Mouse (Mus musculus) bone marrow, adult 2 months (tissue): ENCODE measurements at regions not wholly inside any gene's neighbourhood (a gene's known extent, or its start where the extent isn't known, plus 50 kb on each side); places are given as distances from the start of the nearest gene placed in this dataset.

ENCODE experiments used
- CTCF ChIP-seq: fragments of 200-500 bp; IDR thresholded peaks from 2 replicates; pipeline ENCODE4 v1.5.1; 2011; ENCODE audit warnings: low read length, control low read depth; ENCODE audit not compliant: control insufficient read depth, insufficient read depth
- POLR2A ChIP-seq: fragments of 200-500 bp; IDR thresholded peaks from 2 replicates; pipeline ENCODE4 v1.6.1; 2011; ENCODE audit warnings: low read depth, mild to moderate bottlenecking, control low read depth, low read length, borderline replicate concordance; ENCODE audit not compliant: control insufficient read depth

DNA sequence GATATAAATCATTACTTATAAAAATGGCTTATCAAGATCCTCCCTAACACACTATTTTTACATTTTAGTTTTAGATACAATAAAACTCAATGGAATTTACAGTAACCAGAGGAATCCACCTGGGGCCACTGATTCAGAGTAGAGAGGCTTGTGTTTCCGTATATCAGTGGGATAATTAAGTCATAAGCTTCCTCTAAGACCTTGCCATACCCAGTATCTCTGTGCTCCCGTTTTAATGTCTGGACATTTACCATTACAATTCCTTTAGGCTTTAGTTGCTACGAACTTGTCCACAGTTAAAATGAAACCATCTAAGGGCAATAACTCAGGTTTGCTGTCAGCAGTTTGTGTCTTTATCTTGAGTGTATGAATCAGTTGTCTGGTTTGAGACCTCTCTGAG lies 127.9 kb downstream of the Mreg start:
- no peak for TF ChIP-seq CTCF
- TF ChIP-seq POLR2A: no peak
